Mouse (Mus musculus) megakaryocyte, embryonic 14.5 days (primary cell): ENCODE results near the gene Fut4. TPM values are rescaled to one million over a fixed set of nuclear protein-coding genes. Genes with fewer than 3 reads are reported as not detected.
A peak's percentile ranks its signal among the peaks of the same experiment; 100 is the strongest.

ENCODE experiments used
- H3K27me3 ChIP-seq: replicated peaks from 2 replicates; pipeline ENCODE3; 2012; ENCODE audit warnings: inconsistent platforms
- H3K36me3 ChIP-seq: replicated peaks from 2 replicates; pipeline ENCODE3; 2012; ENCODE audit warnings: low read length, inconsistent platforms, mixed read lengths
- H3K4me1 ChIP-seq: 2 replicates; pipeline ENCODE4 v1.6.1; 2012; ENCODE audit warnings: inconsistent platforms
- H3K4me3 ChIP-seq: replicated peaks from 2 replicates; pipeline ENCODE3; 2012; ENCODE audit warnings: moderate library complexity, mild to moderate bottlenecking, inconsistent platforms
- H3K9me3 ChIP-seq: 2 replicates; pipeline ENCODE4 v1.6.1; 2012; ENCODE audit warnings: inconsistent platforms
- FLI1 ChIP-seq: IDR thresholded peaks from 2 replicates; pipeline ENCODE4 v1.6.1; 2012; ENCODE audit warnings: low read length, inconsistent platforms, mixed read lengths
- GATA1 ChIP-seq: IDR thresholded peaks from 3 replicates; pipeline ENCODE4 v1.6.1; 2012; ENCODE audit warnings: mixed read lengths, low read length, inconsistent platforms, borderline replicate concordance
- polyA plus RNA-seq: library from polyadenylated mRNA; stranded (reverse); fragments of >175 nt; gene quantifications from 2 replicates; pipeline ENCODE4 v1.2.3, GENCODE M21; 2012; ENCODE audit warnings: low replicate concordance; ENCODE audit not compliant: insufficient read depth

Fut4 gene
- polyA plus RNA-seq, 1 experiment, result 0.02 TPM

DNA sequence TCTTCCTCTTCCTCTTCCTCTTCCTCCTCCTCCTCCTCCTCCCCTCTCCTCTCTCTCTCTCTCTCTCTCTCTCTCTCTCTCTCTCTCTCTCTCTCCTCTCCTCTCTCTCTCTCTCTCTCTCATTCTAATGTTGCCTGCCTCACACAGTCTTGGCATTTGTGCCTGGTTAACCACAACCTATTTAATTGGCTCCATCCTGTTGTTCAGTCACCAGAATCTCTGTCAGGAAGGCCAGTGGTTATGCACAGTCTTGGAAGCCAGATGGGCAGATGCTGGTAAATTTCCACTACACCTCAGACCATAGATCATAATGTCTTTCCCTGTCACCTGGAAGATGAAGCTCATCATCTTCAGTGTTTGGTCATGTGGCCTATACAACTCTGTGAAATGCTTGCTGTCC lies 7.1 kb upstream of the Fut4 start:
- Histone ChIP-seq H3K9me3 (no peaks in the 10 kb centered on the region), H3K36me3 (no peaks in the 10 kb centered on the region), H3K4me3 (no peak overlapping the region), H3K27me3 (peaks cover 28% of the 10 kb centered on the region), H3K4me1 (peaks cover 11% of the 10 kb centered on the region)
- TF ChIP-seq GATA1, result no peak
- no peak for TF ChIP-seq FLI1

DNA sequence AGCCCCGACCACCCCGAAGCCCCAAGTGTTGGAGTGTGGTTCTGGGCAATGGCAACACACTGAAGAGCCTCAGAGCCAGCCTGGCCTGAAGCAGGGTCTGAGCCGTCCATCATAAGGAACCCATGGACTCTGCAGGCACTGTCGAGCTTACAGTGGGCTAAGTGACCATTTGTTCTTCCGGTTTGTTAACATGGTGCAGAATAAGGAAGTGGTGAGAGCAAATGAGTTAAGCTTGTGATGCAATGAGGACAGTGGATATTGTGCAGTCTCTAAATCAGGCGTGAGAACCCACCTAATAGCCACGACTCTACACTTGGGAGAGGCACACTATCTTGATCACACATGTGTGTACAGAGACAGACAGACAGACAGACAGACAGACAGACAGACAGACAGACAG lies 6.4 kb upstream of the Fut4 start:
- H3K27me3 ChIP-seq, result peaks cover 30% of the 10 kb centered on the region
- H3K4me3 ChIP-seq, result peak overlapping the region; percentile 29
- TF ChIP-seq GATA1, result no peak
- TF ChIP-seq FLI1, result no peak
- H3K9me3 ChIP-seq, result no peaks in the 10 kb centered on the region
- peaks cover 11% of the 10 kb centered on the region for H3K4me1 ChIP-seq
- H3K36me3 ChIP-seq, result no peaks in the 10 kb centered on the region

- H3K27me3 ChIP-seq, result peaks cover 52% of the 10 kb centered on the region
- TF ChIP-seq FLI1, result no peak
- TF ChIP-seq GATA1, result no peak
- H3K36me3 ChIP-seq, result no peaks in the 10 kb centered on the region
- H3K4me1 ChIP-seq, result peaks cover 25% of the 10 kb centered on the region
- H3K4me3 ChIP-seq, result no peak overlapping the region
- H3K9me3 ChIP-seq, result peaks cover 8% of the 10 kb centered on the region; the same call in 1 of the 2 replicates
Observed at GRCm38 (mm10) chr9:14754469-14754868, 2.3 kb upstream of the Fut4 start.

- Histone ChIP-seq H3K27me3 (peaks cover 56% of the 10 kb centered on the region), H3K4me3 (no peak overlapping the region), H3K9me3 (peaks cover 8% of the 10 kb centered on the region; the same call in 1 of the 2 replicates), H3K36me3 (no peaks in the 10 kb centered on the region), H3K4me1 (peaks cover 22% of the 10 kb centered on the region)
- TF ChIP-seq FLI1 (no peak), GATA1 (no peak)
Observed at GRCm38 (mm10) chr9:14753947-14754346, 1.8 kb upstream of the Fut4 start.

DNA sequence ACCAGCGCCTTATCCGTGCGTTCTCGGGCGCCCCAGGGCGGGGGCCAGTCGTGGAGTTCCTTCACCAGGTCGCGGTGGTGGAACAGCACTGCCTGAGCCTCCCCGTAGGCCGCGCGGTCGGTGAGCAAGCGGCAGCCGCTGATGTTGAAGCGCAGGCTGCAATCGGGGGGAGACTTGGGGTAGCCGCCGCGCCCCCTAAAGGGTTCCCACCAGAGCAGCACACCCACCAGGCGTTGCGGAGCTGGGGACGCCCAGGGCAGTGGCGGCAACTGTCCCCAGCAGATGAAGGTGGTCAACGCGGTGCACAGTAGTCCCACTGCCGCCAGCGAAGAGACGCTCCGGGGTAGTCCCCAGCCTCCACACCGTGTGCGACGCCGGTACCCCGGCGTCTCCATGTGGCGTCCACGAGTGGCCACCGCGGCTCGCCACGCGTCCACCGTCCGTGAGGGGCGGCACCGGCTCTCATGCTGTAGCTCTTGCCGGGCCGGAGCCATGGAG lies 641 bp downstream of the Fut4 start:
- peaks cover 16% of the 10 kb centered on the region for H3K4me1 ChIP-seq
- peaks cover 8% of the 10 kb centered on the region; the same call in 1 of the 2 replicates for H3K9me3 ChIP-seq
- H3K36me3 ChIP-seq, result no peaks in the 10 kb centered on the region
- H3K4me3 ChIP-seq, result peak overlapping the region; percentile 89
- TF ChIP-seq FLI1, result no peak
- TF ChIP-seq GATA1, result no peak
- H3K27me3 ChIP-seq, result peaks cover 62% of the 10 kb centered on the region

DNA sequence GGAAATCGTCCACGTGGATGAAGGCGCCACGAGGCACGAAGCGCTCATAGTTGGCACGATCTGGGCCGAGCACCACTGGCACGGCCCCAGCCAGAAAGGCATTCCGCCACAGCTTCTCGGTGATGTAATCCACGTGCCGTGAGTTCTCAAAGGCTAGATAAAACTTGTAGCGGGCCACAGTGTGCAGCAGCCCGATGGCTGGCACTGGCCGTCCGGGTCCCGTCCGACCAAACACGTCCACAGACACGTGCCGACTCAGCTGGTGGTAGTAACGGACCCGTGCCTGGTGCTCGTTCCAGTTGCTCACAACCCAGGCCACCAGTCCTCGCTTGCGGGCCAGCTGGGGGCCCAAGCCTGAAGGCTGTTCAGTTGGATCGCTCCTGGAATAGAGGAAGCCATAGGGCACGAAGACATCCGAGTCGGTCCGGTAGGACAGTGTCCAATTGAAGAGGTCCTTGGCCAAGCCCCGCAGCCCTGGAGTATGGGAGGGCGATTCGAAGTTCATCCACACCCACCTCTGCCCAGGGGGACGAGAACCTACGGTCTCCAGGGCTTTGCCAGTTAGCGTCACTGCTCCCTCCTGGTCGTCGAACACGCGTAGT lies 1.2 kb downstream of the Fut4 start:
- H3K36me3 ChIP-seq, result no peaks in the 10 kb centered on the region
- TF ChIP-seq FLI1 (no peak), GATA1 (no peak)
- H3K9me3 ChIP-seq, result peaks cover 8% of the 10 kb centered on the region; the same call in 1 of the 2 replicates
- H3K27me3 ChIP-seq, result peaks cover 61% of the 10 kb centered on the region
- peaks cover 16% of the 10 kb centered on the region for H3K4me1 ChIP-seq
- H3K4me3 ChIP-seq, result peak overlapping the region; percentile 89

- TF ChIP-seq FLI1 (no peak), GATA1 (no peak)
- Histone ChIP-seq H3K27me3 (peaks cover 18% of the 10 kb centered on the region), H3K4me3 (no peak within 1 kb of the TSS), H3K9me3 (no peaks in the 10 kb centered on the region), H3K36me3 (no peaks in the 10 kb centered on the region), H3K4me1 (no peaks in the 10 kb centered on the region; the same call in 1 of the 2 replicates)
Observed at GRCm38 (mm10) chr9:14740151-14740924, 11.9 kb downstream of the Fut4 start, which contains the start of gene Piwil4. Gene Piwil4 (minus strand): TSS chr9:14740733.

DNA sequence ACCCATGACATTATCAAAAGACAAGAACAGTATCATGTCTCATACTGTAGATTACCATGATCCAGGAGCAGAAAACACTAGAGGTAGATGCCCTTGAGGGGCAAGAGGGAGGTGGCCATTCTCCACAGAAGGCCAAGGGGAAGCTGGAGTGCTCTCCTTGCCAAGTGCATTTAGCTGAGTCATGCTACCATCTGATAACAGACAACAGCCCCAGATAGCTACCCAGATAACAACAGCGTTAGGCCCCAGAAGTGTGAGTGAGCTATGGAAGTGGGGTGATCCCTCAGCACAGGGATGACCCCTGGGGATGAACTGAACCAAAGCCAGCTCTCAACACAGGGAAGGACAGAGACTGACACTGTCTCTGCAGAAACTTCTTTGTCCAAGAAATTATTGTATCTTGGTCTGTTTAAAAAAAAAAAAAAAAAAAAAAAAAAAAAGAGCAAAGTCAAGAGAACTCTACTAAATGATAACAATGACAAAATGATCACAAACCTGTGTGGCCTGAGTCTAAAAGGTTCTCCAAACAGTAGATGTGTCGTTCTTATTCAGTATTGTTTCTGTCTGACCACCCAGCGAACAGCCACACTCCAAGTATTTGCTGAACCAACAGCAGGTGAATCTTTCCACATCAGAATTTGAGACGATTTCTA lies 12.6 kb downstream of the Fut4 start:
- TF ChIP-seq GATA1 (no peak), FLI1 (no peak)
- H3K9me3 ChIP-seq, result no peaks in the 10 kb centered on the region
- no peaks in the 10 kb centered on the region; the same call in 1 of the 2 replicates for H3K4me1 ChIP-seq
- no peaks in the 10 kb centered on the region for H3K36me3 ChIP-seq
- H3K4me3 ChIP-seq, result no peak overlapping the region
- peaks cover 21% of the 10 kb centered on the region for H3K27me3 ChIP-seq

- no peak for TF ChIP-seq GATA1
- TF ChIP-seq FLI1, result no peak
- H3K4me1 ChIP-seq, result no peaks in the 10 kb centered on the region
- H3K9me3 ChIP-seq, result no peaks in the 10 kb centered on the region
- no peaks in the 10 kb centered on the region for H3K36me3 ChIP-seq
- peaks cover 34% of the 10 kb centered on the region for H3K27me3 ChIP-seq
- no peak overlapping the region for H3K4me3 ChIP-seq
Observed at GRCm38 (mm10) chr9:14730941-14731541, 21.2 kb downstream of the Fut4 start.
